Mouse (Mus musculus) lung, adult 2 months (tissue): Measurements from ENCODE around the gene Dcaf12. TPM values are rescaled to one million over a fixed set of nuclear protein-coding genes. Genes with fewer than 3 reads are reported as not detected.

ENCODE experiments used
- DNase-seq: peaks from one replicate; pipeline ENCODE4 v3.0.0; 2022
- H3K4me1 ChIP-seq: fragments of 200-500 bp; 2 replicates; pipeline ENCODE4 v1.6.1; 2011; ENCODE audit warnings: low read length; ENCODE audit not compliant: control insufficient read depth, insufficient read depth
- H3K4me3 ChIP-seq: fragments of 200-500 bp; replicated peaks from 2 replicates; pipeline ENCODE3; 2011; ENCODE audit warnings: low read depth, mild to moderate bottlenecking, control low read depth, low read length; ENCODE audit errors: extremely low read depth
- CTCF ChIP-seq: fragments of 200-500 bp; IDR thresholded peaks from 2 replicates; pipeline ENCODE4 v1.5.1; 2011; ENCODE audit warnings: mild to moderate bottlenecking, low read length, control low read depth; ENCODE audit not compliant: insufficient read depth
- POLR2A ChIP-seq: fragments of 200-500 bp; IDR thresholded peaks from 2 replicates; pipeline ENCODE4 v1.6.1; 2011; ENCODE audit warnings: low read depth, mild to moderate bottlenecking, control low read depth, low read length, borderline replicate concordance; ENCODE audit errors: extremely low read depth
- WGBS: fragments of 180-500 bp; shearing (Covaris S2); methylation state at CpG from one replicate; pipeline ENCODE4 v1.1.7; 2018; 5-methylcytosine and 5-hydroxymethylcytosine counted together
- polyA plus RNA-seq: library from polyadenylated mRNA; depleted of rRNA; stranded (reverse); fragments of >200 nt; gene quantifications from 2 replicates; pipeline ENCODE4 v1.2.3, GENCODE M21; 2012; rRNA removed

Dcaf12 gene
- polyA plus RNA-seq, 1 experiment: 28.3 TPM

DNA sequence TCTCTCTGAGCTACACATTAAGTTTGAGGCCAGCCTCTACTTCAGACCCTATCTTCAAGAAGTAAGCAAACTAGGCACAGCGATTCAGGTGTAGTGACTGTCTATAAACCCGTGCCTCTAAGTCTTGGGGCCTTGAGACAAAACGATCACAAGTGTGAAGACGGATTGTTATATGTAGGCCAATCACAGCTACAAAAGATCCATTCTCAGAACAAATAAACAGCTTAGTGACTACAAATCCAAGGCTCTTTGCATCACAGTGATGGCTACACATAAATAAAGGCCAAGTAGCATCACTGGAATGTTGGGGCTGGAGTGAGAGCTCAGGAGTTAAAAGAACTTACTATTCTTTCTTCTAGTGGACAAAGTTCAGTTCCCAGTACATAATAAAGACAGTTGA is 55.7 kb downstream of the Dcaf12 start:
- DNase-seq: no peak
- 83% methylated on average over 4 of the region's 4 CpGs for WGBS

DNA sequence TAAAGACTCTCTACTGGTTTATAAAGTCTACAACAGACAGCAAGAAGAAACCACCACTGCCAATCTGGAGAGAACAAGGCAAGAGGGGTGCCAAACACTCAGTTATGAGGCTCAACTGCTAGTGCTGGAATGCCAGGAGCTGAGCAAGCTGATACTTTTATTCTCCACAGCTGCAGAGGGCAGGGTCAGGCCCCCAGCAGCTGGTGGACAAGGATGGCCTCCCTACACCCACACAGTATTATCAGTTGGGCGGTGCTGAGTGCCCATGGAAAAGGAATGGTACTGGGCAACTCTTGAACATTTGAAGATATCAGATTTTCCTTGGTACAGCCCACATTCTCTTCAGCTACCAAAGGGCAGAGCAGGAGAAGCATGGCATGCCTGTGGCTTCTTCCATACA is 56.9 kb downstream of the Dcaf12 start:
- 90% methylated on average over 1 of the region's 1 CpGs for WGBS
- no peak for DNase-seq

More for the DNA sequence above, 55.7 kb downstream of the Dcaf12 start:
- H3K4me1 ChIP-seq: peaks cover 2% of the 10 kb centered on the region; the same call in 1 of the 2 replicates
- H3K4me3 ChIP-seq: no peak overlapping the region
- TF ChIP-seq POLR2A: no peak
- TF ChIP-seq CTCF: no peak

DNA sequence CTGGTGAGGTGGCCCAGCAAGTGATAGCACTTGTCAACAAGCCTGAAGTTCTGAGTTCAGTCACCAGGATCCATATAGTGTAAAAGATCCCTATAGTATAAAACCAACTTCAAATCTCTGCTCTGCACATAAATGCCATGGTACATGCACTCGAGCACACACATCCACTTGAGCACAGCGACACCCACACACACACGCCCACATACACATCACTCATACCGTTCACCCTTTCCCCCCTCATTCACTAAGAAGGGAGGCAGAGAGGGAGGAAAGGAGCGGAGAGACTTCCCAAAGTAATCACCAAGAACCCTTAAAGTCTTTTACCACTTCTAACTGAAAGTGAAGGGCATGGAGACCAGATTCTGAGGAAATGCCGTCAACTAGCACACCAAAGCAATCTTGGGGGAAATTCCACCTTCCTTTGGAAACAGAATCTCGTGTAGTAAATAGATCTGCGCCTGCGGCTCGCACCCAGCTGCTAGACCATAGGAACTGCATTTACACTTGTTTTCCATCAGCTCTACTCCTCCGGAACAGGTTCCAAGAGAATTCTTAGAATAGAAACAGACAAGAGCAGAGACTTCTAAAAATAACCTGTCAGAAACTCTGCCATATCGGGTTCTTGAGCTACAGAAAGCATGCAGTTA is 59.0 kb downstream of the Dcaf12 start:
- no peak for DNase-seq
- TF ChIP-seq POLR2A (no peak), CTCF (no peak)
- Histone ChIP-seq H3K4me3 (no peak overlapping the region), H3K4me1 (peaks cover 2% of the 10 kb centered on the region; the same call in 1 of the 2 replicates)
- 65% methylated on average over 12 of the region's 12 CpGs for WGBS

More for the DNA sequence above, 56.9 kb downstream of the Dcaf12 start:
- peaks cover 2% of the 10 kb centered on the region; the same call in 1 of the 2 replicates for H3K4me1 ChIP-seq
- TF ChIP-seq CTCF: no peak
- no peak for TF ChIP-seq POLR2A
- no peak overlapping the region for H3K4me3 ChIP-seq

DNA sequence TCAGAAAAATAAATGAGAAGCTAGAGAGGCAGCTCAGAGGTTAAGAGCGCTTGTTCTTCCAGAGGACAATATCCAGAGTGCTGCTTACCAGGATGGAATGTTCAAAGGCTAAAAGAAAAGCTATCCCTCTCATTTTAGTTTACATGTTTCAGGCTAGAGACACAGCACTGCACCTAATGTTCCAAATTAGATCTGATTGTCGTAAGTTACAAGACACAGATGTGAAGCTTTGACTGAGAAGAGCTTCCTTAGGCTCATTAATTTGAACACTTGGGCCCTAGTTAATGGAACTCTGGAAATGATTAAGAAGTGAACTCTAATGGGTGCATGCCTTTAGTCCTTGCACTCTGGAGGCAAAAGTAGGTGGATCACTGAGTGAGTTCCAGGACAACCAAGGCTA is 60.9 kb downstream of the Dcaf12 start:
- H3K4me1 ChIP-seq: peaks cover 2% of the 10 kb centered on the region; the same call in 1 of the 2 replicates
- WGBS: 84% methylated on average over 2 of the region's 2 CpGs
- H3K4me3 ChIP-seq: no peak overlapping the region
- DNase-seq: no peak
- TF ChIP-seq POLR2A (no peak), CTCF (no peak)

DNA sequence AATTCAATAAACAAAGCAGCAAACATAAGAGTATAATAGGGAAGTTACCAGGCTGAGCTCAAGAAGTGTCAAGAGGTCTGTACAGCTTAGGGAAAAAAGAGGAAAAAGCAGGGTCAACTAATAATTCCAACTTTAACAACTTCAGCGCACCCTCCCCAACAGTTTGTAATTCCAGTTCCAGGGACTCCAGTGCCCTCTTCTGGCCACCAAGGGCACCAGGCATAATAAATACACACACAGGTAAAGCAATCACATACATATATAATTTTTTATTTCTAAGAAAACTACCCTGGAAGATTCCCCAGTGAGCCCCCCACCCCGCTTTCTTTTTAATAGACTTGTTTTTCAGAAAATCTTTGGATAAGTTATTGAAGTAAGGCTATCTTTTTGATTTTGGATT is 69.3 kb downstream of the Dcaf12 start:
- 96% methylated on average over 2 of the region's 2 CpGs for WGBS
- no peaks in the 10 kb centered on the region for H3K4me1 ChIP-seq
- 0 out of 2 replicates have a peak, but pooled peaks have one; percentile 21 for TF ChIP-seq CTCF
- TF ChIP-seq POLR2A: no peak
- no peak overlapping the region for H3K4me3 ChIP-seq
- DNase-seq: no peak

Other genes starting within 250 kb of the Dcaf12 start
- 6.1 and 49.9 TPM in 2 replicates for gene Aqp3, start 216.7 kb downstream of the Dcaf12 start, polyA plus RNA-seq
- gene Nol6, start 190.4 kb downstream of the Dcaf12 start, polyA plus RNA-seq: 27.3 and 32.1 TPM in 2 replicates
- gene Ube2r2, start 179.1 kb downstream of the Dcaf12 start, polyA plus RNA-seq: 32.2 and 37.7 TPM in 2 replicates
- gene Ubap2, start 39.7 kb downstream of the Dcaf12 start, polyA plus RNA-seq: 53.1 and 62.2 TPM in 2 replicates
- 16.9 and 24.0 TPM in 2 replicates for gene Ubap1, start 34.1 kb upstream of the Dcaf12 start, polyA plus RNA-seq
- 0.95 and 1.2 TPM in 2 replicates for gene Kif24, start 150.0 kb upstream of the Dcaf12 start, polyA plus RNA-seq
- gene Nudt2, start 150.3 kb upstream of the Dcaf12 start, polyA plus RNA-seq: 7.2 and 11.7 TPM in 2 replicates
- gene AI464131, start 188.2 kb upstream of the Dcaf12 start, polyA plus RNA-seq: 14.0 and 14.1 TPM in 2 replicates
- gene 1110017D15Rik, start 202.4 kb upstream of the Dcaf12 start, polyA plus RNA-seq: 40.8 and 50.3 TPM in 2 replicates